Mouse (Mus musculus): ENCODE data around the gene Aldh3a2. TPM values are rescaled to one million over a fixed set of nuclear protein-coding genes. Genes with fewer than 3 reads are reported as not detected.

Gene Aldh3a2
- polyA plus RNA-seq, 2 experiments from 2014 or later: 34.2 to 40.6 TPM

Other genes with a start within 250 kb of the Aldh3a2 start
- not detected for gene Kcnj12, start 244.9 kb downstream of the Aldh3a2 start, polyA plus RNA-seq (2017; shearing (Covaris generic))
- gene Tnfrsf13b, start 140.7 kb downstream of the Aldh3a2 start, polyA plus RNA-seq (2017; shearing (Covaris generic)): 10 to 100 TPM; 59.6 to 72.1 TPM
- gene Usp22, start 92.4 kb downstream of the Aldh3a2 start, polyA plus RNA-seq (2017; shearing (Covaris generic)): 10 to 100 TPM; 11.4 to 12.5 TPM
- not detected for gene Aldh3a1, start 59.9 kb downstream of the Aldh3a2 start, polyA plus RNA-seq (2017; shearing (Covaris generic))
- gene Slc47a2, start 75.4 kb upstream of the Aldh3a2 start, polyA plus RNA-seq (2017; shearing (Covaris generic)): not detected
- gene Slc47a1, start 110.9 kb upstream of the Aldh3a2 start, polyA plus RNA-seq (2017; shearing (Covaris generic)): not detected
- not detected for gene Rnf112, start 186.7 kb upstream of the Aldh3a2 start, polyA plus RNA-seq (2017; shearing (Covaris generic))
- not detected for gene Mfap4, start 218.0 kb upstream of the Aldh3a2 start, polyA plus RNA-seq (2017; shearing (Covaris generic))
- 10 to 100 TPM in 1 of 2 experiments, 1 to 10 TPM in 1; 6.1 to 13.4 TPM for gene Mapk7, start 226.9 kb upstream of the Aldh3a2 start, polyA plus RNA-seq (2017; shearing (Covaris generic))
- gene B9d1, start 237.7 kb upstream of the Aldh3a2 start, polyA plus RNA-seq (2017; shearing (Covaris generic)): 1 to 10 TPM; 2.7 to 4.5 TPM

Data from activated CD4-positive, CD25-positive, alpha-beta regulatory T cell, adult 4 months (primary cell).